18 mouse cellular contexts compared by ENCODE assay signal in genomic region chr7:103792669-103793388, GRCm38 (mm10). TPM values are rescaled to one million over a fixed set of nuclear protein-coding genes. Genes with fewer than 3 reads are reported as not detected.
DNase-seq lines count a peak whose midpoint lies in the region; ATAC-seq and TF ChIP-seq lines count a peak whose summit lies in the region.
"Had no signal": no experiment of that assay in that cellular context is flagged by ENCODE, and none has a peak within 500 bp of the region (broad histone marks: within the 10 kb centered on the region; RNA-seq: fewer than 3 reads in every experiment).

No protein-coding gene starts in this region.

- no peaks in the 10 kb centered on the region for H3K9me3 ChIP-seq in hindbrain, embryonic 11.5 days (ENCODE audit: control insufficient read depth, low read length)
- H3K9me3 ChIP-seq: heart, embryonic 10.5 days; megakaryocyte, embryonic 14.5 days had no signal

- H3K4me3 ChIP-seq in gastrocnemius, adult 2 months, result no peak overlapping the region
- H3K4me3 ChIP-seq in hindbrain, embryonic 11.5 days (ENCODE audit: low read depth, low read length), result no peak overlapping the region
- H3K4me3 ChIP-seq: erythroblast, embryonic 14.5 days; heart, embryonic 10.5 days; megakaryocyte, embryonic 14.5 days had no signal

- no peaks in the 10 kb centered on the region for H3K27me3 ChIP-seq in hindbrain, embryonic 11.5 days (ENCODE audit: control insufficient read depth, insufficient read depth, low read length)
- H3K27me3 ChIP-seq: megakaryocyte, embryonic 14.5 days had no signal

- no peak for DNase-seq in gastrocnemius, adult 2 months
- no peak for DNase-seq in gastrocnemius, adult 18-20 months (ENCODE audit: low spot score)
- peak; percentile 2 for DNase-seq in ES-CJ7 (ENCODE audit: low read depth, low spot score)
- no peak for DNase-seq in adrenal gland, postnatal 4 days (ENCODE audit: low spot score in 2 of 2)
- no peak for DNase-seq in frontal cortex, postnatal 25 days (ENCODE audit: low spot score in 2 of 2)
- no peak for DNase-seq in hindbrain, embryonic 11.5 days (ENCODE audit: low spot score)
- DNase-seq: cerebellum, postnatal 36 days; lung, adult 18-20 months had no signal

- H3K36me3 ChIP-seq in hindbrain, embryonic 11.5 days (ENCODE audit: control insufficient read depth, insufficient read depth, low read length), result no peaks in the 10 kb centered on the region
- H3K36me3 ChIP-seq: heart, embryonic 10.5 days had no signal

- no peak overlapping the region for H3K27ac ChIP-seq in gastrocnemius, adult 2 months
- no peak overlapping the region for H3K27ac ChIP-seq in hindbrain, embryonic 11.5 days (ENCODE audit: low read depth, low read length)
- H3K27ac ChIP-seq: heart, embryonic 10.5 days had no signal

- no peaks in the 10 kb centered on the region for H3K4me1 ChIP-seq in hindbrain, embryonic 11.5 days (replicated peaks; ENCODE audit: control insufficient read depth, insufficient read depth, low read length)
- H3K4me1 ChIP-seq: heart, embryonic 10.5 days had no signal

- no peak overlapping the region for H3K4me2 ChIP-seq in hindbrain, embryonic 11.5 days (replicated peaks; ENCODE audit: low read depth, low read length)

- peak; percentile 83 for ATAC-seq in granulocyte monocyte progenitor cell, adult 5-6 weeks (replicated peaks; ENCODE audit: poor library complexity, severe bottlenecking)
- ATAC-seq in megakaryocyte progenitor cell, adult 5-6 weeks (replicated peaks; ENCODE audit: poor library complexity), result peak; percentile 100
- no peak for ATAC-seq in hindbrain, embryonic 11.5 days (ENCODE audit: low FRiP score)
- ATAC-seq: activated CD4-positive, CD25-positive, alpha-beta regulatory T cell, adult 4 months had no signal

- WGBS in hindbrain, embryonic 11.5 days, result 31% methylated on average over 4 of the region's 4 CpGs

- intact Hi-C loops in gastrocnemius, adult 2 months (cut with DNase I), result no loop called here

- peak; percentile 8; the same call in 1 of the 2 replicates for TF ChIP-seq CTCF in gastrocnemius, adult 2 months (IDR thresholded peaks at IDR 0.05)

- H3K9ac ChIP-seq in hindbrain, embryonic 11.5 days (ENCODE audit: low read depth, low read length), result no peak overlapping the region

RNA-seq across cellular contexts. Expression of gene Olfr67, which starts 1.2 kb away (rescaled TPM):
- total RNA-seq in gastrocnemius, adult 2 months (2021), result not detected
- not detected for total RNA-seq in gastrocnemius, adult 18-20 months (2021)
- total RNA-seq in granulocyte monocyte progenitor cell, adult 5-6 weeks (2014; fragmentation: Nextera tagmentation), result not detected in 2 replicates
- total RNA-seq in granulocyte monocyte progenitor cell, adult 5-6 weeks (2017), result not detected in 2 replicates
- total RNA-seq in megakaryocyte progenitor cell, adult 5-6 weeks (2015), result not detected in 2 replicates
- not detected in 2 replicates for total RNA-seq in megakaryocyte progenitor cell, adult 5-6 weeks (2017)
- not detected for total RNA-seq in adrenal gland, postnatal 4 days (2021)
- not detected in 2 replicates for polyA plus RNA-seq in hindbrain, embryonic 11.5 days (2014; fragmentation: Nextera tagmentation; extraction: Ambion mirVana)
- total RNA-seq: layer of hippocampus, postnatal 14 days had no signal
- polyA plus RNA-seq: activated CD4-positive, CD25-positive, alpha-beta regulatory T cell, adult 4 months; erythroblast, embryonic 14.5 days; frontal cortex, adult 2 months; heart, embryonic 10.5 days; kidney, embryonic 16.5 days; testis, adult 2 months had no signal

RNA-seq across cellular contexts. Expression of gene Olfr68, which starts 13.3 kb away (rescaled TPM):
- total RNA-seq in gastrocnemius, adult 2 months (2021), result not detected
- not detected for total RNA-seq in gastrocnemius, adult 18-20 months (2021)
- total RNA-seq in granulocyte monocyte progenitor cell, adult 5-6 weeks (2014; fragmentation: Nextera tagmentation), result not detected in 2 replicates
- total RNA-seq in granulocyte monocyte progenitor cell, adult 5-6 weeks (2017), result not detected in 2 replicates
- not detected in 2 replicates for total RNA-seq in megakaryocyte progenitor cell, adult 5-6 weeks (2015)
- total RNA-seq in megakaryocyte progenitor cell, adult 5-6 weeks (2017), result not detected in 2 replicates
- total RNA-seq in adrenal gland, postnatal 4 days (2021), result not detected
- not detected in 2 replicates for polyA plus RNA-seq in hindbrain, embryonic 11.5 days (2014; fragmentation: Nextera tagmentation; extraction: Ambion mirVana)
- total RNA-seq: layer of hippocampus, postnatal 14 days had no signal
- polyA plus RNA-seq: activated CD4-positive, CD25-positive, alpha-beta regulatory T cell, adult 4 months; erythroblast, embryonic 14.5 days; frontal cortex, adult 2 months; heart, embryonic 10.5 days; kidney, embryonic 16.5 days; testis, adult 2 months had no signal

RNA-seq across cellular contexts. Expression of gene Hbb-bt, which starts 21.0 kb away (rescaled TPM):
- total RNA-seq in gastrocnemius, adult 2 months (2021), result 10 to 100 TPM; 20.6 to 29.2 TPM
- 10 to 100 TPM; 28.0 to 32.7 TPM for total RNA-seq in gastrocnemius, adult 18-20 months (2021)
- not detected in 2 replicates for total RNA-seq in granulocyte monocyte progenitor cell, adult 5-6 weeks (2014; fragmentation: Nextera tagmentation)
- not detected in 2 replicates for total RNA-seq in granulocyte monocyte progenitor cell, adult 5-6 weeks (2017)
- 16.9 and 36.5 TPM in 2 replicates for total RNA-seq in megakaryocyte progenitor cell, adult 5-6 weeks (2015)
- total RNA-seq in megakaryocyte progenitor cell, adult 5-6 weeks (2017), result 0.71 and 3.5 TPM in 2 replicates
- 100 to 1,000 TPM; 618 to 940 TPM for total RNA-seq in adrenal gland, postnatal 4 days (2021)
- 658 and 732 TPM in 2 replicates for polyA plus RNA-seq in hindbrain, embryonic 11.5 days (2014; fragmentation: Nextera tagmentation; extraction: Ambion mirVana)

RNA-seq across cellular contexts. Expression of gene Olfr69, which starts 21.4 kb away (rescaled TPM):
- total RNA-seq in gastrocnemius, adult 2 months (2021), result not detected
- total RNA-seq in gastrocnemius, adult 18-20 months (2021), result not detected
- not detected in 2 replicates for total RNA-seq in granulocyte monocyte progenitor cell, adult 5-6 weeks (2014; fragmentation: Nextera tagmentation)
- total RNA-seq in granulocyte monocyte progenitor cell, adult 5-6 weeks (2017), result not detected in 2 replicates
- total RNA-seq in megakaryocyte progenitor cell, adult 5-6 weeks (2015), result not detected in 2 replicates
- total RNA-seq in megakaryocyte progenitor cell, adult 5-6 weeks (2017), result not detected in 2 replicates
- not detected for total RNA-seq in adrenal gland, postnatal 4 days (2021)
- polyA plus RNA-seq in hindbrain, embryonic 11.5 days (2014; fragmentation: Nextera tagmentation; extraction: Ambion mirVana), result not detected in 2 replicates
- total RNA-seq: layer of hippocampus, postnatal 14 days had no signal
- polyA plus RNA-seq: activated CD4-positive, CD25-positive, alpha-beta regulatory T cell, adult 4 months; erythroblast, embryonic 14.5 days; frontal cortex, adult 2 months; heart, embryonic 10.5 days; kidney, embryonic 16.5 days; testis, adult 2 months had no signal

RNA-seq across cellular contexts. Expression of gene Hbb-bs, which starts 35.1 kb away (rescaled TPM):
- total RNA-seq in gastrocnemius, adult 2 months (2021), result 100 to 1,000 TPM; 210 to 301 TPM
- 100 to 1,000 TPM; 317 to 407 TPM for total RNA-seq in gastrocnemius, adult 18-20 months (2021)
- not detected in 2 replicates for total RNA-seq in granulocyte monocyte progenitor cell, adult 5-6 weeks (2014; fragmentation: Nextera tagmentation)
- total RNA-seq in granulocyte monocyte progenitor cell, adult 5-6 weeks (2017), result 1.6 and 5.2 TPM in 2 replicates
- total RNA-seq in megakaryocyte progenitor cell, adult 5-6 weeks (2015), result 25.1 and 66.9 TPM in 2 replicates
- 7.5 and 24.0 TPM in 2 replicates for total RNA-seq in megakaryocyte progenitor cell, adult 5-6 weeks (2017)
- total RNA-seq in adrenal gland, postnatal 4 days (2021), result 1,000 to 10,000 TPM; 4,172 to 4,820 TPM
- polyA plus RNA-seq in hindbrain, embryonic 11.5 days (2014; fragmentation: Nextera tagmentation; extraction: Ambion mirVana), result 266 and 269 TPM in 2 replicates

Comparison
In these comparisons a context has a peak if more than half of its experiments do, and no peak if none do; other contexts are left out.
1. RNA of gene Hbb-bt, which starts 21.0 kb away (total RNA-seq): 618 to 940 TPM in adrenal gland, postnatal 4 days; 28.0 to 32.7 TPM in gastrocnemius, adult 18-20 months, 20.6 to 29.2 TPM in gastrocnemius, adult 2 months, 0.71 to 36.5 TPM in megakaryocyte progenitor cell, adult 5-6 weeks and not detected in granulocyte monocyte progenitor cell, adult 5-6 weeks; every median in the first group is over 10 times any median in the second.